Mouse (Mus musculus) adrenal gland, postnatal 25 days (tissue): ENCODE results near the gene Top2b. TPM values are rescaled to one million over a fixed set of nuclear protein-coding genes. Genes with fewer than 3 reads are reported as not detected.

Source experiments
- DNase-seq: peaks from one replicate; pipeline ENCODE4 v3.0.0; 2021; ENCODE audit warnings: mixed read lengths
- total RNA-seq: library from RNA; stranded (reverse); gene quantifications from 2 replicates; pipeline ENCODE4 v1.2.3, GENCODE M21; 2021

Top2b gene
- total RNA-seq, 1 experiment from 2014 or later = 97.3 TPM

GRCm38 (mm10) chr14:16427569-16427968, 62.6 kb downstream of the Top2b start:
- no peak for DNase-seq

- DNase-seq = no peak
Observed at GRCm38 (mm10) chr14:16431941-16432499, 67.0 kb downstream of the Top2b start.

GRCm38 (mm10) chr14:16432550-16432949, 67.6 kb downstream of the Top2b start:
- no peak for DNase-seq

GRCm38 (mm10) chr14:16433206-16433605, 68.2 kb downstream of the Top2b start:
- DNase-seq = no peak

GRCm38 (mm10) chr14:16434396-16435171, 69.6 kb downstream of the Top2b start:
- peak; percentile 26 for DNase-seq

GRCm38 (mm10) chr14:16437386-16437785, 72.4 kb downstream of the Top2b start:
- DNase-seq = no peak

- no peak for DNase-seq
Observed at GRCm38 (mm10) chr14:16439385-16440126, 74.6 kb downstream of the Top2b start.

GRCm38 (mm10) chr14:16444859-16445258, 79.9 kb downstream of the Top2b start:
- no peak for DNase-seq

- no peak for DNase-seq
Observed at GRCm38 (mm10) chr14:16447587-16447986, 82.6 kb downstream of the Top2b start.

- DNase-seq = no peak
Observed at GRCm38 (mm10) chr14:16448269-16448987, 83.4 kb downstream of the Top2b start.

- DNase-seq = no peak
Observed at GRCm38 (mm10) chr14:16478606-16479323, 113.8 kb downstream of the Top2b start.

- DNase-seq = no peak
Observed at GRCm38 (mm10) chr14:16479521-16479920, 114.5 kb downstream of the Top2b start.

GRCm38 (mm10) chr14:16480621-16481020, 115.6 kb downstream of the Top2b start:
- no peak for DNase-seq

- peak; percentile 20 for DNase-seq
Observed at GRCm38 (mm10) chr14:16483656-16484380, 118.8 kb downstream of the Top2b start.

Other genes starting within 250 kb of the Top2b start
- gene Ngly1, start 115.9 kb upstream of the Top2b start, total RNA-seq = 49.7 and 59.2 TPM in 2 replicates
- 17.1 and 28.1 TPM in 2 replicates for gene Oxsm, start 115.4 kb upstream of the Top2b start, total RNA-seq